Mouse (Mus musculus): ENCODE results near the gene Six1. TPM values are rescaled to one million over a fixed set of nuclear protein-coding genes. Genes with fewer than 3 reads are reported as not detected.
"Not testable (repeated sequence)": the region's sequence is repeated elsewhere in the genome, so short reads cannot be mapped to it uniquely, and the experiment has no call there.

Gene Six1
- total RNA-seq, 2 experiments from 2014 or later = 3.2 to 3.3 TPM

DNA sequence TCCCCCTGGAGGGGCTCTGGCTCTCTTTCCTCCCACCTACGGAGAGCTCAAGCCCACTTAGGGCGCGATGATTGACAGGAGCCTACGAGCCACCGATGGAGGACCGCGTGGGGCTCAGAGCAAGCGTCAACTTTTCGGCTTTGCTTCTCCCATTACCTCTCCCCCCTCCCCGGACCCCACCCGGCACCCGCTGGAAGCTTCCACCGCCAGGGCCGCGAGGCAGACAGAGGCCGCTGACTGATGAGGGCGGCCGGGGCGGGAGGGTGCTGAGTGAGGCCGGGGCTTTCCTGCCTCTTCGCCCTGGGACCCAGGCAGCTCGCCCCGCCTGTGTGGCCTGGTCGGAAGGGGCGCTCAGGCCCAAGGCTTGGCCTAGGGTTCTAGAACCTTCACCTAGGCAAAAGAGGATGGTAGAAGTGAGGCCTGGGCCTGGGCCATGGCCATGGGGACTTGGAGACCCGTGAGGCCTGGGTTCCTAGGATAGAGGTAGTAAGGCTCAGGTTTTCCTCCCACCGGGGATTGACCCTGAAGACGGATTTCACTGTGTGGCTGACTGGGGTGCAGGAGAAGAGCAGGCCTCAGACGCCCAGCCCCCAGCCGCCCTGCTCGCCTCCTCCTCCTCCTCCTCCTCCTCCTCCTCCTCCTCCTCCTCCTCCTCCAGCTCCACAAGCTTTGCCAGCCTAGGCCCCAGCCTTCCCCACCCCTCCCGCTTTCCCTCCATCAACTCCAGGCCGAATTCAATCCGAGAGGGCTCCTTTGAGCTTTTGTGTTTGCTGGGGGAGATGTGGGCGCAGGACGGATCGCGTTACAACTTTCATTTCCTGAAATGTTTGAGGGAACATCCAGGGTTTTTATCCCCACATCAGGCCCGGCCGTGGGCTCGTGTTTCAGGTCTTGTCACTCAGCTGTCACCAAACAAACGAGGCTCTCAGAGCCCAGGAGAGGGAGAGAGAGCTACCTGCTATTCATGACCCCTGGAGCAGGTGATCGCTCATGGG, 18.5 kb downstream of the Six1 start:
- no peak for DNase-seq

- DNase-seq = no peak
Observed at GRCm38 (mm10) chr12:73032665-73033064, 21.0 kb downstream of the Six1 start.

GRCm38 (mm10) chr12:73031315-73031714, 22.4 kb downstream of the Six1 start:
- DNase-seq = no peak

GRCm38 (mm10) chr12:73025490-73025889, 28.2 kb downstream of the Six1 start:
- DNase-seq = peak; percentile 43 to 67

DNA sequence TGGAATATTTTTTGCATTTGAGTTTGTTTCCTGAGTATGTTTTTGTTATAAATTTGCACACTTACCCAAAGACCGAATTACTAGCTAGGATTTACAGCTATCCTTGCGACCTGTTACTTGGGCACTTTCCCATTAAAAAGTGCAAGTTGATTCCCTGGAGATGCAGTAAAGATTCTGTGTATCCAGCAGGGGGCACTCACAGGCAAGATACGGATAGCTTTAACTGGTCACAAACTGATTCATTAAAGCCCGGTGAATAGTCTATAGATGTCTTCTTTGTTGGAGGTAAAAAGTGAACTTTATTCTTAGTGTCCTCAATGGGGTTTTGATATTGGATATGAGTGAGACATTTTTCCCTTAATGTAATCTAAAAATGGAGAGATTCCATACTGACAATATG, 32.7 kb downstream of the Six1 start:
- DNase-seq = peak; percentile 77 to 83

DNA sequence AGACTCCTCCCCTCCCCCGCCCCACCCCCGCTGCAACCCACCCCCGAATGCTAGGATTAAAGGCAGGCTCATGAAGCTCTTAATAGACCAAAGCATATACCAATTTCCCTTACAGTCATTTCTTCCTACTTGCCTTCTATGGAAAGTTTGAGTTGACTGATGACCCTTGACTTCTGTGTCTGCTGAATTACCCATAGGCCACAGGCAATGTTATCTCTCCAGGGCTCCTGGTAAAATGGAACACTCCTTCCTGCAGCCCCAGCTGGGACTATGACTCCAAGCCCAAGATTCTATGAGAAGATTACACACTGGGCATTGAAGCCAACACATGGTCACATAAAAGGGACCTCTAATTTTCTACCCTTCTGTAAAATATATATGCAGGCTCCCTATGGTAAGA, 33.3 kb downstream of the Six1 start:
- DNase-seq = no peak

DNA sequence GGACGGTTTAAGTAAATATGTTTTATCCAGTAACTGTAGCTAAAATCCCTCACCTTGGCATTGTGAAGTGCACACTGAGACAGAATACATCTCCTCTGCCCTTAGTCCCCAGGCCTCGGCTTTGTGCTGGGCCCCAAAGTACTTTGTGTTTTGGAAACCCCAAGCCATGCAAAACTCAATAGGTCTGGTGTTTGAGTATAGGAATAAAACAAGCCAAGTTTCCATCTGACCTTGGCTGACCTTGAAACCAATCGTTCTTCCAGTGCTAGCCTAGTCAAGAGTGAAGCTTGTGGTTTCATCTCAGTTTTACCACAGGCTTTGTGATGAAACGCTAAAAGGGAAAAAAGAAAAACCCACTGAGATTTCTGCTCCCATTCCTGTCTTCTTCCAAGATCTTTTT, 34.8 kb downstream of the Six1 start:
- DNase-seq = no peak

GRCm38 (mm10) chr12:73016171-73016570, 37.5 kb downstream of the Six1 start:
- no peak for DNase-seq

- DNase-seq = no peak
Observed at GRCm38 (mm10) chr12:73014311-73014710, 39.4 kb downstream of the Six1 start.

- no peak for DNase-seq
Observed at GRCm38 (mm10) chr12:73012824-73013223, 40.9 kb downstream of the Six1 start.

GRCm38 (mm10) chr12:73012136-73012785, 41.4 kb downstream of the Six1 start:
- DNase-seq = peak in 1 of 2 experiments; percentile 13

DNA sequence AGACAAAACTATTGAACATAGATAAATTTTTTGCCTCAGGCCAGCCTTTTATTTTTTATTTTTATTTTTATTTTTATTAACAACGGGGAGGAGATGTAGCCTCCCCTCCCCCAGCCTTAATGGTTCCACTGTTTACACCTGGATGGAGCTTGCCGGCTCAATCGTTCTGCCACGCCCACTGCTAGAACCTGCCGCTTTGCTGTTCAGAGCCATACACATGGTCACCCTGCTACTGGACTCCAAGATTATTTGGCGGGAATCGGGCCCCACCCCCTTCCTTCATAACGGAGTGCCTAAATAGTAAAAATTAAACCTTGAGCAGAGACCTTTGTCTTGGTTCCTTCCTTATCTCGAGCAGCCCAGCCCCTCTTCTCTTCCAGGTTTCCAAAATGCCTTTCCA, 50.8 kb downstream of the Six1 start:
- DNase-seq = not testable (repeated sequence)

GRCm38 (mm10) chr12:73002281-73002680, 51.4 kb downstream of the Six1 start:
- peak; percentile 68 to 75 for DNase-seq

DNA sequence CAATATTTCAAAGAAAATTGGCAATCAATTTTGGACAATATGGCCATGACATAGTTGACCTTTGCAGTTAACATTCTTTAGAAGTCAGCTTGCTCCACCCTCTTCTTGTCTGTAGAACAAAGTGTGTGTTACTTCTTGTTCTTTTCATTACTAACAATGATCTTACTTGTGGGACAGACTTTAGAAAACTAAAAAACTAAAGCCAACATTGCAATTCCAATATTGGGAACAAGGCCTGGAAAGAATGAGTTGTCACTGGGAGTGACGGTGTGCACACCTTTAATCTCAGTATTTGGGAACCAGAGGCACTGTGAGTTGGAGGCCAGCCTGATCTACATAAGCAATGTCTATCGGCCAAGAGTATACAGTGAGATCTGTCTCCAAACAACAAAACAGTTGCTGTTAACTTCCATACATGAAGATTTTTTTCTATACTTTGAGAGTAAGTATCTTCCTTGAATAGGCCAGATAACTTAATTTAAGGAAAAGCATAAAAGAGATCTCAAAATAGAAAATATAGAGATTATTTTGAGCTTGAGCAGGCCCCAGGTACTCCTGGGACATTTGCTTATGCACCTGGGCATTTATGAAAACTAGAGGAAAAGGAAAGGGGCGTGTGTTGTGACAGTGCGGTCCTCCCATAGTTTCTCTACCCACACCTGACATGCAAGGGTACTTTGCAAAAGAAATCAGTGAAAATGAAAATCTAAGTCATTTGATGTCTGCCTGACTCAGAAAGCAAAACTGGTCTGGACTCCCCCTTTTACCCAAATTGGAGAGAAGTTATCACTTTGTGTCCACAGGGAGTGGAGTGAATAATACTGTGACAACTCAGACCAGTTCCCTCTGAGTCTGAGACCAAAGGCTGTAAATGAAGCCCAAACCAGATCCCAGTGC, 55.3 kb downstream of the Six1 start:
- DNase-seq = no peak

GRCm38 (mm10) chr12:72996646-72997045, 57.0 kb downstream of the Six1 start:
- no peak for DNase-seq

Other genes with a start within 250 kb of the Six1 start
- not detected for gene Six6, start 114.0 kb downstream of the Six1 start, total RNA-seq (2021)
- under 1 TPM; 0.13 to 0.26 TPM for gene 4930447C04Rik, start 113.1 kb downstream of the Six1 start, total RNA-seq (2021)
- gene Six4, start 59.6 kb upstream of the Six1 start, total RNA-seq (2021) = 1 to 10 TPM in 1 of 2 experiments, under 1 TPM in 1; 0.95 to 1.4 TPM
- gene Mnat1, start 69.8 kb upstream of the Six1 start, total RNA-seq (2021) = 10 to 100 TPM; 19.7 to 23.3 TPM
- 10 to 100 TPM; 11.3 to 11.6 TPM for gene Trmt5, start 232.8 kb upstream of the Six1 start, total RNA-seq (2021)
- gene Slc38a6, start 232.9 kb upstream of the Six1 start, total RNA-seq (2021) = 1 to 10 TPM; 4.7 to 6.2 TPM

Measured in adrenal gland, postnatal 36 days (tissue).